29 mouse cellular contexts compared by ENCODE assay signal in genomic region chr3:132022032-132022431, GRCm38 (mm10).
DNase-seq lines count a peak whose midpoint lies in the region; ATAC-seq and TF ChIP-seq lines count a peak whose summit lies in the region.
"Had no signal": no experiment of that assay in that cellular context is flagged by ENCODE, and none has a peak within 500 bp of the region (broad histone marks: within the 10 kb centered on the region; RNA-seq: fewer than 3 reads in every experiment).

No protein-coding gene starts in this region.

- no peak for DNase-seq in heart, postnatal 14 days
- no peak for DNase-seq in liver, embryonic 11.5 days (ENCODE audit: low spot score)
- DNase-seq in liver, postnatal 0 days, result no peak
- DNase-seq in 3T3-L1 (ENCODE audit: low read depth, low spot score) (peak; percentile 69), NIH3T3 (ENCODE audit: low read depth) (peak; percentile 38)
- no peak for DNase-seq in gastrocnemius, adult 2 months
- DNase-seq in left cerebral cortex, adult 2 months (ENCODE audit: extremely low spot score in 1 of 2, low spot score in 2 of 2), result no peak
- DNase-seq: adrenal gland, postnatal 14 days; cerebellum, adult 2 months; cerebellum, postnatal 25 days; embryo, embryonic 11 days; gastrocnemius, postnatal 36 days; kidney, postnatal 4 days; left cerebral cortex, postnatal 4 days; midbrain, embryonic 14.5 days; retina, postnatal 1 day; right cerebral cortex, postnatal 25 days; spleen, adult 18-20 months; thymus, postnatal 14 days had no signal

- no peak overlapping the region for H3K9ac ChIP-seq in heart, embryonic 14.5 days (ENCODE audit: low read length)
- H3K9ac ChIP-seq in liver, embryonic 11.5 days (ENCODE audit: low read depth, low read length), result no peak overlapping the region
- no peak overlapping the region for H3K9ac ChIP-seq in liver, postnatal 0 days (replicated peaks)
- H3K9ac ChIP-seq: embryonic facial prominence, embryonic 13.5 days; forebrain, embryonic 12.5 days; limb, embryonic 15.5 days; neural tube, embryonic 13.5 days had no signal

- peaks cover 4 to 14% of the 10 kb centered on the region in 2 experiments for H3K4me1 ChIP-seq in heart, embryonic 14.5 days (ENCODE audit: control insufficient read depth in 2 of 2, insufficient read depth in 2 of 2, low read length in 2 of 2)
- no peaks in the 10 kb centered on the region for H3K4me1 ChIP-seq in liver, embryonic 11.5 days (replicated peaks; ENCODE audit: control insufficient read depth, insufficient read depth, low read length)
- no peaks in the 10 kb centered on the region for H3K4me1 ChIP-seq in liver, postnatal 0 days (ENCODE audit: insufficient read depth)
- H3K4me1 ChIP-seq: megakaryocyte, embryonic 14.5 days had no signal

- TF ChIP-seq EP300 in liver, postnatal 0 days (IDR thresholded peaks at IDR 0.05; ENCODE audit: low read depth), result no peak

- no peak overlapping the region for H3K4me3 ChIP-seq in heart, embryonic 14.5 days (ENCODE audit: control insufficient read depth in 1 of 2, insufficient read depth in 1 of 2, low read depth in 1 of 2, low read length in 2 of 2)
- H3K4me3 ChIP-seq in liver, embryonic 11.5 days (ENCODE audit: low read depth, low read length), result no peak overlapping the region
- H3K4me3 ChIP-seq in liver, postnatal 0 days (ENCODE audit: low read depth, low read length), result no peak overlapping the region
- H3K4me3 ChIP-seq in gastrocnemius, adult 2 months, result no peak overlapping the region
- no peak overlapping the region for H3K4me3 ChIP-seq in left cerebral cortex, adult 2 months
- H3K4me3 ChIP-seq: embryonic facial prominence, embryonic 13.5 days; erythroblast, embryonic 14.5 days; forebrain, embryonic 12.5 days; hindbrain, embryonic 10.5 days; limb, embryonic 15.5 days; megakaryocyte, embryonic 14.5 days; neural tube, embryonic 13.5 days had no signal

- no peaks in the 10 kb centered on the region for H3K36me3 ChIP-seq in heart, embryonic 14.5 days (ENCODE audit: control insufficient read depth, insufficient read depth, low read length)
- H3K36me3 ChIP-seq in liver, embryonic 11.5 days (ENCODE audit: control insufficient read depth, insufficient read depth, low read length), result no peaks in the 10 kb centered on the region
- no peaks in the 10 kb centered on the region for H3K36me3 ChIP-seq in liver, postnatal 0 days (replicated peaks; ENCODE audit: insufficient read depth, low read length)
- H3K36me3 ChIP-seq: embryonic facial prominence, embryonic 13.5 days; forebrain, embryonic 12.5 days; hindbrain, embryonic 10.5 days; limb, embryonic 15.5 days; neural tube, embryonic 13.5 days had no signal

- no peak for TF ChIP-seq CTCF in liver, postnatal 0 days (IDR thresholded peaks at IDR 0.05; ENCODE audit: low read depth)
- no peak for TF ChIP-seq CTCF in gastrocnemius, adult 2 months (IDR thresholded peaks at IDR 0.05)
- TF ChIP-seq CTCF in left cerebral cortex, adult 2 months (IDR thresholded peaks at IDR 0.05), result no peak

- H3K4me2 ChIP-seq in heart, embryonic 14.5 days (ENCODE audit: low read length), result peak overlapping the region; percentile 25
- H3K4me2 ChIP-seq in liver, embryonic 11.5 days, result no peak overlapping the region
- H3K4me2 ChIP-seq in liver, postnatal 0 days (ENCODE audit: low read depth, low read length), result no peak overlapping the region
- H3K4me2 ChIP-seq: embryonic facial prominence, embryonic 13.5 days; forebrain, embryonic 12.5 days; limb, embryonic 15.5 days; neural tube, embryonic 13.5 days had no signal

- no peaks in the 10 kb centered on the region for H3K9me3 ChIP-seq in heart, embryonic 14.5 days (ENCODE audit: control insufficient read depth, low read length)
- H3K9me3 ChIP-seq in liver, embryonic 11.5 days (ENCODE audit: control insufficient read depth, low read length), result no peaks in the 10 kb centered on the region
- H3K9me3 ChIP-seq in liver, postnatal 0 days (ENCODE audit: low read length), result no peaks in the 10 kb centered on the region
- H3K9me3 ChIP-seq: embryonic facial prominence, embryonic 13.5 days; forebrain, embryonic 12.5 days; hindbrain, embryonic 10.5 days; limb, embryonic 15.5 days; neural tube, embryonic 13.5 days had no signal

- peak overlapping the region; percentile 35 to 53; a peak in 3 of 4 replicates for H3K27ac ChIP-seq in heart, embryonic 14.5 days (replicated peaks in 1 of 2; ENCODE audit: control insufficient read depth in 1 of 2, insufficient read depth in 1 of 2, low read depth in 2 of 2, low read length in 2 of 2)
- H3K27ac ChIP-seq in liver, embryonic 11.5 days (ENCODE audit: low read depth, low read length), result no peak overlapping the region
- H3K27ac ChIP-seq in liver, postnatal 0 days (ENCODE audit: low read depth), result no peak overlapping the region
- no peak overlapping the region for H3K27ac ChIP-seq in gastrocnemius, adult 2 months
- no peak overlapping the region for H3K27ac ChIP-seq in left cerebral cortex, adult 2 months
- H3K27ac ChIP-seq: embryonic facial prominence, embryonic 13.5 days; forebrain, embryonic 12.5 days; hindbrain, embryonic 10.5 days; limb, embryonic 15.5 days; neural tube, embryonic 13.5 days had no signal

- WGBS in heart, embryonic 14.5 days, result 4% methylated on average over 4 of the region's 4 CpGs
- 39% methylated on average over 4 of the region's 4 CpGs for WGBS in liver, embryonic 11.5 days
- 33% methylated on average over 4 of the region's 4 CpGs for WGBS in liver, postnatal 0 days (ENCODE audit: insufficient replicate concordance)

- no peaks in the 10 kb centered on the region for H3K27me3 ChIP-seq in heart, embryonic 14.5 days (ENCODE audit: control insufficient read depth, insufficient read depth, low read length)
- no peaks in the 10 kb centered on the region for H3K27me3 ChIP-seq in liver, embryonic 11.5 days (replicated peaks; ENCODE audit: control insufficient read depth, insufficient read depth, low read length)
- H3K27me3 ChIP-seq in liver, postnatal 0 days (ENCODE audit: insufficient read depth, low read length), result no peaks in the 10 kb centered on the region
- H3K27me3 ChIP-seq: embryonic facial prominence, embryonic 13.5 days; forebrain, embryonic 12.5 days; limb, embryonic 15.5 days; megakaryocyte, embryonic 14.5 days; neural tube, embryonic 13.5 days had no signal

- peak; percentile 47; the same call in 1 of the 2 replicates for ATAC-seq in heart, embryonic 14.5 days (ENCODE audit: insufficient number of reproducible peaks, insufficient read depth, low FRiP score, low read depth)
- peak; percentile 41; the same call in 1 of the 2 replicates for ATAC-seq in liver, embryonic 11.5 days (replicated peaks; ENCODE audit: low FRiP score)
- no peak for ATAC-seq in liver, postnatal 0 days
- ATAC-seq: hindbrain, embryonic 16.5 days; intestine, embryonic 16.5 days had no signal

- intact Hi-C loops in heart, postnatal 14 days (cut with DNase I), result no loop called here
- intact Hi-C loops in gastrocnemius, adult 2 months (cut with DNase I), result no loop called here
- intact Hi-C loops in left cerebral cortex, adult 2 months (cut with DNase I), result no loop called here

Comparison
In these comparisons a context has a peak if more than half of its experiments do, and no peak if none do; other contexts are left out.
1. H3K27ac ChIP-seq: peak in heart, embryonic 14.5 days (2 of 2); none in liver, embryonic 11.5 days (single experiment), liver, postnatal 0 days (single experiment), gastrocnemius, adult 2 months (single experiment) and left cerebral cortex, adult 2 months (single experiment).
2. DNase-seq: peak in 3T3-L1 (single experiment) and NIH3T3 (single experiment); none in heart, postnatal 14 days (0 of 2), liver, embryonic 11.5 days (single experiment), liver, postnatal 0 days (single experiment), gastrocnemius, adult 2 months (single experiment) and left cerebral cortex, adult 2 months (0 of 2).